Mouse (Mus musculus) gastrocnemius, adult 18-20 months (tissue): ENCODE measurements around the gene Hs3st3a1. TPM values are rescaled to one million over a fixed set of nuclear protein-coding genes. Genes with fewer than 3 reads are reported as not detected.

Source experiments
- DNase-seq: peaks from one replicate; pipeline ENCODE4 v3.0.0; 2021; ENCODE audit warnings: low spot score
- total RNA-seq, 2 experiments: library from RNA; stranded (reverse); gene quantifications; 2 replicates each; pipeline ENCODE4 v1.2.3; 2021

Hs3st3a1 gene
- total RNA-seq, 2 experiments from 2014 or later: 0.21 to 0.28 TPM

- DNase-seq: peak; percentile 3
Observed at GRCm38 (mm10) chr11:64558282-64558681, 123.2 kb downstream of the Hs3st3a1 start.

- DNase-seq: no peak
Observed at GRCm38 (mm10) chr11:64559388-64559787, 124.3 kb downstream of the Hs3st3a1 start.

GRCm38 (mm10) chr11:64560471-64560870, 125.3 kb downstream of the Hs3st3a1 start:
- no peak for DNase-seq

- no peak for DNase-seq
Observed at GRCm38 (mm10) chr11:64562771-64563170, 127.6 kb downstream of the Hs3st3a1 start.

Other genes starting within 250 kb of the Hs3st3a1 start
- not detected for gene F930015N05Rik, start 1.3 kb downstream of the Hs3st3a1 start, total RNA-seq